Mouse (Mus musculus) bone marrow macrophage, adult 2 months (primary cell): ENCODE measurements around the gene Upb1. TPM values are rescaled to one million over a fixed set of nuclear protein-coding genes. Genes with fewer than 3 reads are reported as not detected.
"Not testable (repeated sequence)": the region's sequence is repeated elsewhere in the genome, so short reads cannot be mapped to it uniquely, and the experiment has no call there.

Experiments
- H3K27ac ChIP-seq: 2 replicates; pipeline ENCODE4 v1.5.1; 2012; ENCODE audit warnings: low read depth, low read length; ENCODE audit not compliant: insufficient read depth
- H3K4me1 ChIP-seq: 2 replicates; pipeline ENCODE4 v1.6.1; 2012; ENCODE audit warnings: low read length; ENCODE audit not compliant: control insufficient read depth, insufficient read depth
- H3K4me3 ChIP-seq: 2 replicates; pipeline ENCODE4 v1.5.1; 2012; ENCODE audit warnings: mild to moderate bottlenecking, low read length, moderate library complexity; ENCODE audit not compliant: insufficient read depth
- CTCF ChIP-seq: IDR thresholded peaks from 2 replicates; pipeline ENCODE4 v1.5.1; 2012; ENCODE audit warnings: low read depth, mild to moderate bottlenecking, low read length, moderate library complexity
- POLR2A ChIP-seq: IDR thresholded peaks from 2 replicates; pipeline ENCODE4 v1.6.1; 2012; ENCODE audit warnings: mild to moderate bottlenecking, low read depth, low read length, borderline replicate concordance
- polyA plus RNA-seq: library from polyadenylated mRNA; stranded (reverse); fragments of >200 nt; gene quantifications from 2 replicates; pipeline ENCODE4 v1.2.4, GENCODE M21; 2012; ENCODE audit not compliant: missing spikeins, insufficient read depth, insufficient read length

Gene Upb1
- 1.1 TPM in 1 of 2 replicates, not detected in the other for polyA plus RNA-seq

- TF ChIP-seq POLR2A (no peak), CTCF (no peak)
- no peak within 1 kb of the TSS for H3K27ac ChIP-seq
- peaks cover 9% of the 10 kb centered on the region for H3K4me1 ChIP-seq
- no peak within 1 kb of the TSS for H3K4me3 ChIP-seq
Measured at GRCm38 (mm10) chr10:75400958-75401357, at the start of gene Upb1. TSS of gene Upb1 (plus strand) at chr10:75401115.

- no peak for TF ChIP-seq CTCF
- TF ChIP-seq POLR2A = no peak
- no peak overlapping the region for H3K4me3 ChIP-seq
- 0 out of 2 replicates have a peak, but pooled peaks cover 4% of the 10 kb centered on the region for H3K4me1 ChIP-seq
- H3K27ac ChIP-seq = no peak overlapping the region
Measured at GRCm38 (mm10) chr10:75352541-75352940, 48.4 kb upstream of the Upb1 start.

- H3K27ac ChIP-seq, H3K4me1 ChIP-seq, H3K4me3 ChIP-seq: not testable (repeated sequence)
Measured at GRCm38 (mm10) chr10:75353838-75354241, 47.1 kb upstream of the Upb1 start.

GRCm38 (mm10) chr10:75355341-75355740 is 45.6 kb upstream of the Upb1 start:
- Histone ChIP-seq H3K4me1 (0 out of 2 replicates have a peak, but pooled peaks cover 4% of the 10 kb centered on the region), H3K4me3 (no peak overlapping the region), H3K27ac (no peak overlapping the region)
- TF ChIP-seq POLR2A (no peak), CTCF (no peak)

GRCm38 (mm10) chr10:75364214-75364690 is 36.7 kb upstream of the Upb1 start:
- not testable (repeated sequence) for H3K4me3 ChIP-seq, H3K27ac ChIP-seq, H3K4me1 ChIP-seq

GRCm38 (mm10) chr10:75364796-75365195 is 36.1 kb upstream of the Upb1 start:
- no peak overlapping the region for H3K4me3 ChIP-seq
- TF ChIP-seq CTCF = no peak
- TF ChIP-seq POLR2A = no peak
- H3K27ac ChIP-seq = no peak overlapping the region
- peaks cover 5% of the 10 kb centered on the region for H3K4me1 ChIP-seq

GRCm38 (mm10) chr10:75365231-75365633 is 35.7 kb upstream of the Upb1 start:
- Histone ChIP-seq H3K27ac (no peak overlapping the region), H3K4me3 (no peak overlapping the region), H3K4me1 (peaks cover 5% of the 10 kb centered on the region)
- TF ChIP-seq CTCF (no peak), POLR2A (no peak)

GRCm38 (mm10) chr10:75373655-75374351 is 27.1 kb upstream of the Upb1 start:
- not testable (repeated sequence) for H3K4me1 ChIP-seq, H3K27ac ChIP-seq, H3K4me3 ChIP-seq

GRCm38 (mm10) chr10:75378688-75379087 is 22.2 kb upstream of the Upb1 start:
- Histone ChIP-seq H3K27ac (no peak overlapping the region), H3K4me1 (no peaks in the 10 kb centered on the region), H3K4me3 (no peak overlapping the region)
- no peak for TF ChIP-seq POLR2A
- no peak for TF ChIP-seq CTCF

- no peak for TF ChIP-seq CTCF
- no peak for TF ChIP-seq POLR2A
- H3K4me1 ChIP-seq = no peaks in the 10 kb centered on the region
- H3K4me3 ChIP-seq = no peak overlapping the region
- no peak overlapping the region for H3K27ac ChIP-seq
Measured at GRCm38 (mm10) chr10:75390156-75390555, 10.8 kb upstream of the Upb1 start.

GRCm38 (mm10) chr10:75390832-75391231 is 10.1 kb upstream of the Upb1 start:
- Histone ChIP-seq H3K4me1 (no peaks in the 10 kb centered on the region), H3K27ac (no peak overlapping the region), H3K4me3 (no peak overlapping the region)
- no peak for TF ChIP-seq CTCF
- no peak for TF ChIP-seq POLR2A
